Mouse (Mus musculus) adrenal gland, adult (tissue): Measurements from ENCODE around the gene Gast.
"Not testable (repeated sequence)": the region's sequence is repeated elsewhere in the genome, so short reads cannot be mapped to it uniquely, and the experiment has no call there.

Source experiments
- DNase-seq, 2 experiments: peaks; one replicate each; pipeline ENCODE4 v3.0.0; 2022 to 2023; ENCODE audit warnings: low spot score in 1 of 2; ENCODE audit not compliant: inconsistent age in 2 of 2

Gast gene

DNA sequence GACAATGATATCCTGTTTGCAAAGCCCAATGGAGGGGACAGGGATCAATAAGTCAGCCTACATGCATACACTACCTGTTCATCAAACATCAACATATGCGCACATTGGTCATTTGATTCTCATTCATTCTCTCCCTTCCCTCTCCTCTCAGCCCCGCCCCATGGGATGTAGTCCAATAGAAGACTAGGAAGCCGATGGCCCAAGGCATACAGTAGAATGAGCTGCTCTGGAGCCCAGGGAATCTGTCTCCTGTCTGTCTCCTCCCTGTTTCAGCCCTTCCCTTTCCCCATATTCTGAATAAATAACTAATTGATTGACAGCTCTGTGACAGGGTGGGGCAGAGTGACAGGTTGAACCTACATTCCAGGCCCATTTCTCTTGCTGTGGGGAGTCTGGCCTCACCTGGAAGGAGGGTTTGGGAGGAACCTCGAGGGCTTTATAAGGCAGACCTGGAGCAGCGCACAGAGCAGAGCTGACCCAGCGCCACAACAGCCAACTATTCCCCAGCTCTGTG is at the start of gene Gast:
Gast (plus strand) TSS at position 464 of the 514 bp plus-strand sequence.
- DNase-seq, result no peak

DNA sequence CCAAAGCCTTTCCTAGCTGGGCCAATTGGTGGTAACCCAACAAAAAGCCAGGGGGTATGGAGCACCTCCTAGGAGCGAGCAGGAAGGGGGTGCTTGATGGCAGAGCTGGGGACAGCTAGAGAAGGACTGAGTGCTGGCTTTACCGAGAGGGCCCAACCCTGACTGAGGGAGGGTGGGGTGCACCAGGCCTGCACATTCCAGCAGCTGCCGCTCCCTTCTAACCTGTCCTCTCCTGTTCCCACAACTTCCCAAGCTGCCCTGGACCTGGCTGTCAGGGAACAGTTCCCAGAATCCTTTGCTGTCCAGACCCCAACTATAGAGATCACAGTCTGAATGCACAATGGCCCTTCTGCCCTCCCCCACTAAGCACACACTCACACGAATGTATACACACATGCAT is 49.2 kb upstream of the Gast start:
- no peak for DNase-seq

DNA sequence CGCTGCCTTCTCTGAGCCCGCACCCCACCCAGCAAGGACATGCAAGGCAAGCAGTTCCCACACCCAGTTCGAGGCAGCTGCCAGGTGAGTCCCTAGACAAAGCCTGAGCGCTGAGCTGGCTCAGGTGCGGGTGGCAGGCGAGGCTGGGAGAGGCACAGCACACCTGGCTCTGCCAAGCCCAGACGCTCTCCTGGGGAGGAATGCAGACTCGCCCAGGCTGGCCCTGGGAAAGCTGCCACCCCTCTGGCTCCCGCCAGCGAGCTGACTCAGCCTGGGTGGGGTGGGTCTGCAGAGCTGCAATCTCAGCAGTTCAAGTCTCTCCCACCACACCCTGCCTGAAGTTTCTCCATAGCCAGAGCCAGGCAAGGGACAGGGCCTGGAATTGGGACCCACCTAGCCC is 47.2 kb upstream of the Gast start:
- DNase-seq, result peak in 1 of 2 experiments; percentile 47

GRCm38 (mm10) chr11:100288942-100289341 is 45.3 kb upstream of the Gast start:
- DNase-seq, result peak; percentile 35 to 71

- DNase-seq, result peak; percentile 25 to 59
These were observed 44.0 kb upstream of the Gast start for GRCm38 (mm10) chr11:100290235-100290634.

DNA sequence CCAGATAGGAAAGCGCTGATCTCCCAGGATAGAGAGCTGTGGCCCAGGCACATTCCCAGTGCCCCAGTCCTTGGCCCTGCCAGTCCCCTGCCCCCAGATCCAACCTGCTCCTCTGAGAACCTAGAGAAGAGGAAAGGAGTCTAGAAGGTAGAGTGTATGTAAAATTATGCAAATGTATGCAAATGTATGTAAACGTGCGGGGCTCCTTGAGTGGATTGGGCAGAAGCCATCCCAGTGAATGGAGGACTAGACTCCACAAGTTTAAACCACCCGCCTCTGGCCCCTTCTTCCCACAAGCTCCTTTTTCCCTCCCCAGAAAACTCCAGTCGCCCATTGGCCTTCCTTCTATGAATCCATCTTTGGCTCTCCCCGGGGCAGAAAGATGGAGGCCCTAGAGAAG is 41.3 kb upstream of the Gast start:
- DNase-seq, result no peak

- DNase-seq, result peak; percentile 66 to 90
These were observed 38.9 kb upstream of the Gast start for GRCm38 (mm10) chr11:100295308-100295707.

- DNase-seq, result no peak
These were observed 36.4 kb upstream of the Gast start for GRCm38 (mm10) chr11:100297801-100298200.

DNA sequence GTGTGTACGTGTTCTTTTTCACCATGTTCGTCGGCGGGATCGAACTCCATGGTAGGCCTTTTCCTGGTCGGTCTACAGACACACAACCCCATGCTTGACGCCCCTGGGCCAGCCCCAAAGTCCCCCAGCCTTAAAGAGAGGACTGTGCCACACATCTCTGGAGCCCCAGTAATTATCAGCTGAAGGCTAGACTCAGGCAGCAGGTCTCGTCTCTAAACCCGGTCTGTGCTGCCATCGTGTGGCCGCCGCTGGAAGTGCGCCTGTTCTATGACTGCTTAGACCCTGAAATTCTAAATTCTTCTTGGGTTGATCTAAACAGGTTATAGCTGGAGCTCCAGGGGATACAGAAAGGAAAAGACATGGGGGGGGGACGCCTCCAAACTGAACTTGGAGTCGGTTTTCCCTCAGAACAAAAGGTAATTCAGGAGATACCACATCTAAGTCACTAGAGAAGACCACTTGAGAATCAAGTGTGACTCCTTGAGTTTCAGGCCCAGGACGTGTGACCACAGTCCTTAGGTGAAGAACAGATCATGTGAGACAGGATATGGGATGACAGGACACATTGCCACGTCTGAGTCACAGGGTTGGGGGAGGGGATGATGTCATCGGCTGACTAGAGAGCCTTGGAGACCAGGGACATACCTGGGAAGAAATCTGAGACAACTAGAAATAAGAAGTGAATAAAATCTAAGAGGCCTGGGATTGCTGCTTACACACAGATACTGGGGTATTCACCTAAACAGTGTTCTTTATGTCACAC is 35.8 kb upstream of the Gast start:
- peak; percentile 76 to 92 for DNase-seq

- peak in 1 of 2 experiments; percentile 84 for DNase-seq
These were observed 33.9 kb upstream of the Gast start for GRCm38 (mm10) chr11:100300293-100300692.

- no peak for DNase-seq
These were observed 32.9 kb upstream of the Gast start for GRCm38 (mm10) chr11:100301292-100301691.

DNA sequence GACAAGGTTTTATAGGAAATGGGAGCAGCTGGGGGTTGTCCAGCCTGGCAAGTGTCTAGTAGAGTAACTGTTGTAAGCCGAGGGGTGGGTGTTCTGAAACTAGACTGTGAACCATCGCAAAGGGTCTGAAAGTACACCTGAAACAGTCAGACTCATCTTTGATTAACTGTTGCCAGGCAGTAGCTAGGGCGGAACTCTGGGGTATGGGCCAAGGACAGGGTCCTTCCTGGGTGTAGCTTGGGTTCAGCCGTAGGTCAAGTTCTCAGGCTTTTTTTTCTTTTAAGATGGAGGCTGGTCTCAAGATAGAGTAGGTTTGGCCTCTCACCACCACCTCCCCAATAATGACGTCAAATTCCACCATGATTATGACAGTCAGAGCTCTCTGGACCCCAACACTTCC is 26.3 kb upstream of the Gast start:
- DNase-seq, result no peak

GRCm38 (mm10) chr11:100308672-100309071 is 25.5 kb upstream of the Gast start:
- not testable (repeated sequence) for DNase-seq

DNA sequence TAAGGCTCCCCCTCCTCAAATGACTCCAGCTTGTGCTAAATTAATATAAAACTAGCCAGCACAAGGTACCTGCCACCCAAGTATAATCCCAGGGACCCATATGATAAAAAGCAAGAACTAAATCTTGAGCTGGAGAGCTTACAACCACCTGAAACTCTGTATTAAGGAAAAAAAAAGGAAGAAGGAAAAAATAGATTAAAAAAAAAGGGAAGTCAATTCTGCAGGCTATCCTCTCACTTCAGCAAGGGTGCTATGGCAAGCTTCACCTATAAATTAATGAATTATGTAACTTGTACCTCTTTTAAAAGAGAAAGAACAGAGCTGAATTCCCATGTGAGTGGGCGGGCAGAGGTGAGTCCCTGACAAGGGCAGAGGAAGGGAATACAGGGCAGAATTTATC is 22.6 kb upstream of the Gast start:
- DNase-seq, result no peak

GRCm38 (mm10) chr11:100312096-100312679 is 22.0 kb upstream of the Gast start:
- peak in 1 of 2 experiments; percentile 36 for DNase-seq

- no peak for DNase-seq
These were observed 20.8 kb upstream of the Gast start for GRCm38 (mm10) chr11:100313424-100313823.

- DNase-seq, result no peak
These were observed 18.8 kb upstream of the Gast start for GRCm38 (mm10) chr11:100315439-100315838.

DNA sequence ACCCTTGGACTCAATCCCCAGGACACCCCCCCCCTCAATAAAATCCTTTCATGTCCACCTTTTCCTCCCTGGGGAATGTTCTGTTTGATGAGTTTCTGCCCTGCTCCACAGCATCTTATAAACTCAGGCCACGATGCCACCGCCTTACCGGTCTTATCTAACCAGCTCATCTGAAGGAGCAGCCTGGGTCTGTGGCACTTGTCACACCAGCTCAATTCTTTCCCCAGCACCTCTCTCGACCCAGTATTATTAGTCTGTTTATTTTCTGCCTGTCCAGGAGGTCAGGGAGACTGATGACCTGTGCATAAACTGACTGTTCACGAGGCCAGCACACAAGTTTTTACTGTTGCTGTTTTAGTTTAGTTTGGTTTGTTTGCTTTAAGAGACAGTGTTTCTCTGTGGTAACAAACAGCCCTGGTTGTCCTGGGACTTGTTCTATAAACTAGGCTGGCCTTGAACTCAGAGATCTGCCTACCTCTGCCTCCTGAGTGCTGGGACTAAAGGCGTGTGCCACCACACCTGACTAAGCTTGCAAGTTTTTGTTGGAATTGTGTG is 16.3 kb upstream of the Gast start:
- no peak for DNase-seq

DNA sequence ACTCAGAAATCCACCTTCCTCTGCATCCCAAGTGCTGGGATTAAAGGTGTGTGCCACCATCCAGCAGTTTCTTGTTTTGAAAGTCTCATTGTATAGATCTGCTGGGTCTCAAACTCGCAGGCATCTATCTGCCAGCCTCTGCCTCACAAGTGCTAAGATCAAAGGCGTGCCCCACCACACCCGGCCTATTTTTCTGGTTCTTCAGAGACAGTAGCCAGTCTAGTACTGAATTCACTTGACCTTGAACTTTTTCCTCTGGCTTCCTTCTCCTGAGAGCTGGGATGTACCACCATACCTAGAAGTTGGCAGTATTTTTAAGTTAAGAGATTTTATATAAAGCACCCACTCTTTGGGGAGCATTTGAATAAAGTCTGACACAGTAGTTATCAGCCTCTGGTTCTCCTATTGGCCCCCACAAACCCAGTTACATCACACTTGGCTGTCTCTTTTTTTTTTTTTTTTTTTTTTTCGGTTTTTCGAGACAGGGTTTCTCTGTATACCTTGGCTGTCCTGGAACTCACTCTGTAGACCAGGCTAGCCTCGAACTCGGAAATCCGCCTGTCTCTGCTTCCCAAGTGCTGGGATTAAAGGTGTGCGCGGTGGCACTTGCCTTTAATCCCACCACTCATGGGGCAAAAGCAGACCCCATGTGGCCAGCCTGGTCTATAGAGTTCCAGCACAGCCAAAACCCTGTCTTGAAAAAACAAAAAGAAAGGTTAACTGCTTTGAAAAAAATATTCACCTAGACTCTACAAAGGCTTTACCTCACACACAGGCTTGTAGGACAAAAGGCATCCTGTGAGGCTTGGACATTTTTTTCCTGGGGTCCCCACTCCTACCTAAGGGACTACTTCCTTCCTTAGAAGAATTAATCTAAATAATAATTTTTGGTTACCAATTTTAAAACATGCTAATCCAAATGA is 15.4 kb upstream of the Gast start:
- DNase-seq, result peak; percentile 54 to 63

- peak; percentile 100 for DNase-seq
These were observed 14.6 kb upstream of the Gast start, which contains the start of gene Eif1 for GRCm38 (mm10) chr11:100319492-100320171. TSS of gene Eif1 (plus strand) at chr11:100319885.
